Mouse (Mus musculus) liver, adult 2 months (tissue): ENCODE measurements around the gene Timm8a2. TPM values are rescaled to one million over a fixed set of nuclear protein-coding genes. Genes with fewer than 3 reads are reported as not detected.

Experiments
- DNase-seq: peaks from one replicate; pipeline ENCODE4 v3.0.0-alpha.2; 2011; ENCODE audit warnings: low read depth, low spot score; ENCODE audit errors: extremely low read depth
- H3K27ac ChIP-seq: fragments of 200-500 bp; replicated peaks from 2 replicates; pipeline ENCODE4 v1.5.1; 2012; ENCODE audit warnings: low read depth, mild to moderate bottlenecking, control low read depth, inconsistent platforms, low read length; ENCODE audit not compliant: insufficient read depth
- H3K27me3 ChIP-seq: fragments of 200-500 bp; 2 replicates; pipeline ENCODE4 v1.6.1; 2012; ENCODE audit warnings: mild to moderate bottlenecking, moderate library complexity, low read length, inconsistent platforms; ENCODE audit not compliant: control insufficient read depth, insufficient read depth
- H3K36me3 ChIP-seq: fragments of 200-500 bp; 2 replicates; pipeline ENCODE4 v1.6.1; 2012; ENCODE audit warnings: low read length, inconsistent platforms; ENCODE audit not compliant: control insufficient read depth, insufficient read depth
- H3K4me1 ChIP-seq: fragments of 200-500 bp; 2 replicates; pipeline ENCODE4 v1.6.1; 2011; ENCODE audit warnings: low read length; ENCODE audit not compliant: control insufficient read depth, insufficient read depth
- H3K4me3 ChIP-seq: fragments of 200-500 bp; 2 replicates; pipeline ENCODE4 v1.5.1; 2011; ENCODE audit warnings: low read depth, mild to moderate bottlenecking, control low read depth, low read length, moderate library complexity; ENCODE audit not compliant: insufficient read depth
- H3K79me2 ChIP-seq: fragments of 200-500 bp; 2 replicates; pipeline ENCODE4 v1.6.1; 2012; ENCODE audit warnings: inconsistent platforms, mild to moderate bottlenecking, low read length, moderate library complexity; ENCODE audit not compliant: control insufficient read depth, insufficient read depth
- H3K9ac ChIP-seq: fragments of 200-500 bp; 2 replicates; pipeline ENCODE4 v1.6.1; 2012; ENCODE audit warnings: low read depth, mild to moderate bottlenecking, control low read depth, inconsistent platforms, low read length
- CTCF ChIP-seq: fragments of 200-500 bp; IDR thresholded peaks from 2 replicates; pipeline ENCODE4 v1.5.1; 2011; ENCODE audit warnings: low read depth, low read length, control low read depth
- POLR2A ChIP-seq: fragments of 200-500 bp; IDR thresholded peaks from 2 replicates; pipeline ENCODE4 v1.6.1; 2011; ENCODE audit warnings: low read length, control low read depth; ENCODE audit not compliant: insufficient read depth; ENCODE audit errors: extremely low read depth
- WGBS: fragments of 180-500 bp; shearing (Covaris S2); methylation state at CpG from one replicate; pipeline ENCODE4 v1.1.7; 2018; 5-methylcytosine and 5-hydroxymethylcytosine counted together
- polyA plus RNA-seq: library from polyadenylated mRNA; depleted of rRNA; stranded (reverse); fragments of >200 nt; gene quantifications from 2 replicates; pipeline ENCODE4 v1.2.3, GENCODE M21; 2012
- total RNA-seq: library from RNA; depleted of rRNA; stranded (reverse); fragments of >200 nt; gene quantifications from 2 replicates; pipeline ENCODE4 v1.2.3, GENCODE M21; 2014

Timm8a2 gene
- total and polyA plus RNA-seq, 2 experiments, result not detected

DNA sequence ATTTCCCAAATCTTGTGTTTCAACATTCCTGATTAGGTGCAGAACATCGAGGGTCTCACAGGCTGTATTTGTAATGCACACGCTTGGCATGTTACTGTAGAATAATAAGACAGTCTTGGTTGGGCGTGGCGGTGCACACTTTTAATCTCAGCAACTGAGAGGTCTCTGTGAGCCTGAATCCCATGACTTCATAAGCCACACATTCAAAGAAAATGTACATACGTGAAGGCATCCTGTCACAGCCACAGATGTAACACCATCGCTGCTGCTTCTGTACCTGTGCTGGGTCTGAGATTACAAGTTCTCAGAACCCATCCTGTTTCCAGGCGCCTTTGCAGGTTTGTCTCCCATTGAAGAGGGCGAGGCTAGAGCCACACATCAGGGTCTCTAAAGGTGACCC, 22.7 kb upstream of the Timm8a2 start:
- Histone ChIP-seq H3K9ac (no peak overlapping the region), H3K4me1 (no peaks in the 10 kb centered on the region), H3K79me2 (no peaks in the 10 kb centered on the region), H3K4me3 (no peak overlapping the region), H3K27ac (no peak overlapping the region), H3K27me3 (no peaks in the 10 kb centered on the region), H3K36me3 (peaks cover 3% of the 10 kb centered on the region; the same call in 1 of the 2 replicates)
- no peak for TF ChIP-seq CTCF
- 95% methylated on average over 8 of the region's 8 CpGs for WGBS
- no peak for DNase-seq

DNA sequence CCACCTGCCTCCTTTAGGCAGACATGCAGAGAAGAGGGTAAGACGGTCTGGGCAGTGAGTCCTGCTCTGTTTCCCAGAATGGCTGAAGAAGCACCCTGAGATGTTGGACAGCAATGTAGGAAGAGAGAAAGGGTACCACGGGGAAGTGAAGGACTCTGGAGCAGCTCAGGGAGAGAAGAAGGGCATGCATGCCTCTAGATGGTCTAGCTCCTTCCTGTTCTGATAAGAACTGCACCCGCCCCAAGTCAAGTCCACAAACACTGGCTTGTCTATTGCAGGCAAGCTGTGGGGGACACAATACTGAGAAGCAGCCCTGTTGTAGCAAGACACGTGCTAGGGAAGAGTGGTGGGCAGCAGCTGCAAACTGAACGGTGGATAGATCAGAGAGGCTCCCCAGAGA, 22.3 kb upstream of the Timm8a2 start:
- Histone ChIP-seq H3K27ac (no peak overlapping the region), H3K27me3 (no peaks in the 10 kb centered on the region), H3K4me3 (no peak overlapping the region), H3K79me2 (no peaks in the 10 kb centered on the region), H3K4me1 (no peaks in the 10 kb centered on the region), H3K9ac (no peak overlapping the region), H3K36me3 (peaks cover 3% of the 10 kb centered on the region; the same call in 1 of the 2 replicates)
- TF ChIP-seq POLR2A, result no peak
- TF ChIP-seq CTCF, result no peak
- no peak for DNase-seq
- 76% methylated on average over 5 of the region's 5 CpGs for WGBS

DNA sequence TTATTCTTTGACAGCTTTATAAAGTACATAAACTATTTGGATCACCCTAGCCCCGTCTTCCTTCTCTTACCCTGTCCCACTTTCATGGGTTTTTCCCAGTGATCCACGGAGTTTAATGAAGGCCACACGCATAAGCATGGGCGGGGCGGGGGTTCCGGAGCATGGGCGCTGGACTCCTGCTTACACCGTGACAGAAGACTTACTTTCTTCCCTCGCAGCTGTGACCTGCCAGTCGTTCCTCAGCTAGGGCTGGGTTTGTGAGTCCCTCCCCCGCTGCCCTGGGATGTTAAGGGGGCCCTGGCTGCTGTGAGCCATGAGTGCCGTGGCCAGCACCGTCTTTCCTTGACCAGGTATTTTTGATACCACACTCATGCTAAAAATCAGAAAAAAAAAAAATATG, 21.7 kb upstream of the Timm8a2 start:
- no peak for DNase-seq
- Histone ChIP-seq H3K4me3 (no peak overlapping the region), H3K4me1 (no peaks in the 10 kb centered on the region), H3K9ac (no peak overlapping the region), H3K79me2 (no peaks in the 10 kb centered on the region), H3K27me3 (no peaks in the 10 kb centered on the region), H3K36me3 (peaks cover 3% of the 10 kb centered on the region; the same call in 1 of the 2 replicates), H3K27ac (no peak overlapping the region)
- TF ChIP-seq POLR2A, result no peak
- TF ChIP-seq CTCF, result no peak
- 91% methylated on average over 13 of the region's 13 CpGs for WGBS

DNA sequence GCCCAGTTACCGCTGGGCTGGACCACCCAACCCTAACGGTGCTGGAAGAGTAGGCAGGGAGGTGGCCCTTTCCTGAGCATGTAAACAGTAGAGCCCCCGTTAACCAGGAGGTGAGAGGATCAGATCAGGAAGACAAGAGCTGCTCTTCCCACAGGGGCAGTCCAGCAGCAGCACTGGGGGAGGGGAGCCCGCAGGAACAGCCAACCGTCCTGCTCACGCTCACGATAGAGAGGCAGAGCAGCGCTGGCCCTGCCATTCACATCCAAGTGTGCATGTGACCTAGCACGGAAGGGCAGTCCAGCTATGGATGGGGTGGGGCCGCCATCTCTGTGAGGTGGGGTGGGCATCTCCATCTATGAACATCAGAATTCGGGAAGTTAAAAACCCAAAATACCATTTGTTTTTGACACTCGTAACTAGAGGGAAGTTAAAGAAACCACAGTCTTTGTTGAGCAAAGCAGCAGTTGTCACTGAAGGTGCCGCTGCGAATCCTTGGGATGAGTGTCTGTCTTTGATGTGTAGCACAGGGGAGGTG, 21.0 kb upstream of the Timm8a2 start:
- no peaks in the 10 kb centered on the region for H3K27me3 ChIP-seq
- no peak overlapping the region for H3K4me3 ChIP-seq
- 84% methylated on average over 14 of the region's 14 CpGs for WGBS
- H3K36me3 ChIP-seq, result peaks cover 3% of the 10 kb centered on the region; the same call in 1 of the 2 replicates
- H3K4me1 ChIP-seq, result no peaks in the 10 kb centered on the region
- TF ChIP-seq CTCF (no peak), POLR2A (no peak)
- no peak overlapping the region for H3K27ac ChIP-seq
- no peak overlapping the region for H3K9ac ChIP-seq
- no peaks in the 10 kb centered on the region for H3K79me2 ChIP-seq
- no peak for DNase-seq

DNA sequence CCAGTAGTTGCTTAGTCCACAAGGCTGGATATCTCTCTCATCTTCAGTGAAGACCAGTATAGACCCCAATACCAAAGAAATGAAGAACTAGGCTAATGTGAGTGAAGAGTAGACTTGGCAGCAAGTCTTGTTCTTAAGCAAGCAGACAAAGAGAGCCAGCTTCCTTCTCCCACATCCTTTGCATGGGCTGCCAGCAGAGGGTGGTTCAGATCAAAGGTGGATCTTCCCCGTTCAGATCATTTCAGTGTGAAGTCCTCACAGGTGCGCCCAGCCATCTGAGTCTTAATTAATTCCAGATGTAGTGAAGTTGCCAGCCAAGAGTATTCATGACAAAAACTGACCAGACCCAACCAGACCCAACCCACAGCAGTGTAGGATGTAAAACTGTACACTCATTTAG, 16.5 kb upstream of the Timm8a2 start:
- WGBS, result 88% methylated on average over 2 of the region's 2 CpGs
- TF ChIP-seq POLR2A, result no peak
- TF ChIP-seq CTCF, result no peak

DNA sequence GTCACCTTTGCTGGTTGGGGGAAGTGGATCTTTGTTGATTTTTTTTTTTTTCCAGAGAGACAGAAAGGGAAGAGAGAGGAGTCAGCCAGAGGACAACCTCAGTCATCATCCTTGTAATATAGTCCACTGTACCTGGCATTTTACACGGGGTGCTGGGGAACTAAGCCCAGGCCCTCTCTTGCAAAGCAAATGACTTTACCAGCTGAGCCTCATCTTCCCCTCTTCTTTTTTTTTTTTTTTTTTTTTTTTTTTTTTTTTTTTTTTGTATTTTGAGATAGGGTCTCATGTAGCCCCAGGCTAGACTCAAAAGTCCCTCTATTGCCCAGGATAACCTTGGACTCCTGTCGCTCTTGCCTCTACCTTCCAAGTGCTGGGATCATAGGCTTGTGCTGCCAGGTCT, 15.1 kb upstream of the Timm8a2 start:
- H3K27ac ChIP-seq, result no peak overlapping the region
- no peaks in the 10 kb centered on the region for H3K27me3 ChIP-seq
- DNase-seq, result no peak
- H3K4me3 ChIP-seq, result no peak overlapping the region
- H3K36me3 ChIP-seq, result peaks cover 7% of the 10 kb centered on the region; the same call in 1 of the 2 replicates
- 91% methylated on average over 2 of the region's 2 CpGs for WGBS
- TF ChIP-seq POLR2A, result no peak
- no peak for TF ChIP-seq CTCF
- H3K79me2 ChIP-seq, result no peaks in the 10 kb centered on the region
- H3K9ac ChIP-seq, result no peak overlapping the region
- H3K4me1 ChIP-seq, result no peaks in the 10 kb centered on the region

More for the DNA sequence above, 16.5 kb upstream of the Timm8a2 start:
- Histone ChIP-seq H3K36me3 (peaks cover 5% of the 10 kb centered on the region; the same call in 1 of the 2 replicates), H3K27me3 (no peaks in the 10 kb centered on the region), H3K4me1 (no peaks in the 10 kb centered on the region), H3K9ac (no peak overlapping the region), H3K27ac (no peak overlapping the region), H3K79me2 (no peaks in the 10 kb centered on the region), H3K4me3 (no peak overlapping the region)
- DNase-seq, result no peak
